Mouse (Mus musculus): Measurements from ENCODE around the gene Samsn1. TPM values are rescaled to one million over a fixed set of nuclear protein-coding genes. Genes with fewer than 3 reads are reported as not detected.
A peak's percentile ranks its signal among the peaks of the same experiment; 100 is the strongest.
"Not testable (repeated sequence)": the region's sequence is repeated elsewhere in the genome, so short reads cannot be mapped to it uniquely, and the experiment has no call there.

The Samsn1 gene
- polyA plus RNA-seq, 1 experiment from 2014 or later: 8.1 TPM

DNA sequence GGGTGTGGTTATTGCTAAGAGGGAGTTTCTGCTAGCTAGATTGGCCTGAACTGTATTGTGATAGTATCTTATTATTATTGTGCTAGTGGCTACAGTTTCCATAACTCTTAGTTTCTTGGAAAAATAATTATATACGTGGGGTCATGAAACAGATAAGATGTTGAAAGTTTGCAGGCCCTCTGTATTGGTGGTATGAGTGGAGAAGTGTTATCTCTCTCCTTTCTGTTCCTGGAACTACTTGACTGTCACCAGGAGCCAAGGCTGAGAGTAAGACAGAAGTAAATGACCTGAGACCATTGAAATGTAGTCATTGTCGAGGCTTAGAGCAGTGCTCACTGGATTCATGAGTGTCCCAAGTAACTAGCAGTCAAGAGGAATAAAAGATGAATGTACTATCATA is 169.6 kb downstream of the Samsn1 start:
- Histone ChIP-seq H3K27ac (ENCODE audit: low read length) (no peak overlapping the region), H3K9me3 (replicated peaks; ENCODE audit: control insufficient read depth, low read length) (no peaks in the 10 kb centered on the region), H3K4me2 (ENCODE audit: low read depth, low read length) (no peak overlapping the region), H3K9ac (ENCODE audit: low read depth, low read length) (no peak overlapping the region), H3K4me1 (ENCODE audit: control insufficient read depth, low read depth, low read length) (no peaks in the 10 kb centered on the region; the same call in 1 of the 2 replicates), H3K36me3 (ENCODE audit: control insufficient read depth, insufficient read depth) (no peaks in the 10 kb centered on the region), H3K27me3 (ENCODE audit: control insufficient read depth, insufficient read depth, low read depth, low read length) (no peaks in the 10 kb centered on the region), H3K4me3 (ENCODE audit: low read depth, low read length) (no peak overlapping the region)
- ATAC-seq (ENCODE audit: low read depth): no peak
- 18% methylated on average over 2 of the region's 2 CpGs for WGBS (ENCODE audit: insufficient replicate concordance)

GRCm38 (mm10) chr16:75849039-75849438 is 173.0 kb downstream of the Samsn1 start:
- Histone ChIP-seq H3K36me3 (ENCODE audit: control insufficient read depth, insufficient read depth) (no peaks in the 10 kb centered on the region), H3K27me3 (ENCODE audit: control insufficient read depth, insufficient read depth, low read depth, low read length) (no peaks in the 10 kb centered on the region), H3K9ac (ENCODE audit: low read depth, low read length) (no peak overlapping the region), H3K9me3 (replicated peaks; ENCODE audit: control insufficient read depth, low read length) (no peaks in the 10 kb centered on the region), H3K4me1 (ENCODE audit: control insufficient read depth, low read depth, low read length) (peaks cover 2% of the 10 kb centered on the region), H3K27ac (ENCODE audit: low read length) (no peak overlapping the region), H3K4me2 (ENCODE audit: low read depth, low read length) (no peak overlapping the region), H3K4me3 (ENCODE audit: low read depth, low read length) (no peak overlapping the region)
- no peak for ATAC-seq (ENCODE audit: low read depth)
- 73% methylated on average over 6 of the region's 6 CpGs for WGBS (ENCODE audit: insufficient replicate concordance)

DNA sequence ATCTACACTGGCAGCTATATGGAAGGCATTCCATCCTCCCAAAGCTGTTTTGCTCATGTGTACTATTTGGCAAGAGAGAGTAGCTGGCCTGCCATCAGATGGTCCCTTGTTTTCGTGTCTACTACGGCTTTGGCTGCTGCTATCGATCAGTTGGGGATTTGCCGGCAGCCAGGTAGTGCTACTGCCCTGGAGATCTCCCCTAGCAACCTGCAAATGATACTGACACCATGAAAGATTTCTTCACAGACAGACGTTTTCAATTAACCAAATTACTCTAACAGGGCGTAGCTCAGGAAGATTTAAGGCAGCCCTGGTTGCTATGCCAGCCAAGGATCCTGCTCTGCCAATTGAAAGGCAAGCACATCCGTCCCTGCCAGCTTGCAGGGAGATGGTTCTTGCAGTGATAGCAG is 178.4 kb downstream of the Samsn1 start:
- Histone ChIP-seq H3K27me3 (ENCODE audit: control insufficient read depth, insufficient read depth, low read depth, low read length) (no peaks in the 10 kb centered on the region), H3K4me2 (ENCODE audit: low read depth, low read length) (no peak overlapping the region), H3K27ac (ENCODE audit: low read length) (no peak overlapping the region), H3K9ac (ENCODE audit: low read depth, low read length) (no peak overlapping the region), H3K4me1 (ENCODE audit: control insufficient read depth, low read depth, low read length) (peaks cover 8% of the 10 kb centered on the region), H3K4me3 (ENCODE audit: low read depth, low read length) (no peak overlapping the region), H3K36me3 (ENCODE audit: control insufficient read depth, insufficient read depth) (no peaks in the 10 kb centered on the region), H3K9me3 (replicated peaks; ENCODE audit: control insufficient read depth, low read length) (no peaks in the 10 kb centered on the region)
- ATAC-seq (ENCODE audit: low read depth): no peak
- WGBS (ENCODE audit: insufficient replicate concordance): 79% methylated on average over 7 of the region's 7 CpGs

DNA sequence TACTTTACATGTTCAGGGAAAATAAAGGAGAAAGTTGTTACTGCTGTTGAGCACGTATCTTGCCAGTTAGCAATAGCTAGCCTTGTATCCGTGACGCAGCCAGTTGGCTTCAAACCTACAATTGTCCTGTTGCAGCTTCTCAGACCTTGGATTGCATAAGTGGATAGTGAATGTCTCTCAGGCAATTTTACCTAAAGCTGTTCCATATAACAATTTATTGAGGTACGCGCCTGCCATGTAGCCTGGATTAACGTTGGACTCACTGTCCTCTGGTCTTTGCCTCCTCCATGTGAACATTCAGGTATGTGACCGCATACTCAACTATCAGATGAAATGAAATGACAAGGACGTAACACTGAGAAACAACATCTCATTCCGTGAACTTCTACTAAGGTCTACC is 179.1 kb downstream of the Samsn1 start:
- no peak for ATAC-seq (ENCODE audit: low read depth)
- peaks cover 10% of the 10 kb centered on the region for H3K4me1 ChIP-seq (ENCODE audit: control insufficient read depth, low read depth, low read length)
- H3K27ac ChIP-seq (ENCODE audit: low read length): no peak overlapping the region
- no peak overlapping the region for H3K4me2 ChIP-seq (ENCODE audit: low read depth, low read length)
- 86% methylated on average over 9 of the region's 9 CpGs for WGBS (ENCODE audit: insufficient replicate concordance)
- H3K9me3 ChIP-seq (replicated peaks; ENCODE audit: control insufficient read depth, low read length): no peaks in the 10 kb centered on the region
- H3K9ac ChIP-seq (ENCODE audit: low read depth, low read length): no peak overlapping the region
- H3K27me3 ChIP-seq (ENCODE audit: control insufficient read depth, insufficient read depth, low read depth, low read length): no peaks in the 10 kb centered on the region
- no peaks in the 10 kb centered on the region for H3K36me3 ChIP-seq (ENCODE audit: control insufficient read depth, insufficient read depth)
- no peak overlapping the region for H3K4me3 ChIP-seq (ENCODE audit: low read depth, low read length)

- H3K27ac ChIP-seq (ENCODE audit: low read length): no peak overlapping the region
- H3K27me3 ChIP-seq (ENCODE audit: control insufficient read depth, insufficient read depth, low read depth, low read length): no peaks in the 10 kb centered on the region
- no peak overlapping the region for H3K4me3 ChIP-seq (ENCODE audit: low read depth, low read length)
- H3K4me2 ChIP-seq (ENCODE audit: low read depth, low read length): no peak overlapping the region
- H3K9me3 ChIP-seq (replicated peaks; ENCODE audit: control insufficient read depth, low read length): no peaks in the 10 kb centered on the region
- H3K4me1 ChIP-seq (ENCODE audit: control insufficient read depth, low read depth, low read length): peaks cover 13% of the 10 kb centered on the region
- H3K36me3 ChIP-seq (ENCODE audit: control insufficient read depth, insufficient read depth): no peaks in the 10 kb centered on the region
- H3K9ac ChIP-seq (ENCODE audit: low read depth, low read length): no peak overlapping the region
- ATAC-seq (ENCODE audit: low read depth): no peak
- WGBS (ENCODE audit: insufficient replicate concordance): 85% methylated on average over 9 of the region's 9 CpGs
Measured at GRCm38 (mm10) chr16:75842569-75842968, 179.5 kb downstream of the Samsn1 start.

- ATAC-seq (ENCODE audit: low read depth): peak; percentile 95
- WGBS (ENCODE audit: insufficient replicate concordance): 58% methylated on average over 5 of the region's 5 CpGs
- Histone ChIP-seq H3K27me3 (ENCODE audit: control insufficient read depth, insufficient read depth, low read depth, low read length) (no peaks in the 10 kb centered on the region), H3K4me2 (ENCODE audit: low read depth, low read length) (peak overlapping the region; percentile 50), H3K4me1 (ENCODE audit: control insufficient read depth, low read depth, low read length) (peaks cover 14% of the 10 kb centered on the region), H3K4me3 (ENCODE audit: low read depth, low read length) (no peak overlapping the region), H3K9ac (ENCODE audit: low read depth, low read length) (no peak overlapping the region), H3K9me3 (replicated peaks; ENCODE audit: control insufficient read depth, low read length) (no peaks in the 10 kb centered on the region), H3K27ac (ENCODE audit: low read length) (peak overlapping the region; percentile 86), H3K36me3 (ENCODE audit: control insufficient read depth, insufficient read depth) (no peaks in the 10 kb centered on the region)
Measured at GRCm38 (mm10) chr16:75837728-75838451, 184.2 kb downstream of the Samsn1 start.

DNA sequence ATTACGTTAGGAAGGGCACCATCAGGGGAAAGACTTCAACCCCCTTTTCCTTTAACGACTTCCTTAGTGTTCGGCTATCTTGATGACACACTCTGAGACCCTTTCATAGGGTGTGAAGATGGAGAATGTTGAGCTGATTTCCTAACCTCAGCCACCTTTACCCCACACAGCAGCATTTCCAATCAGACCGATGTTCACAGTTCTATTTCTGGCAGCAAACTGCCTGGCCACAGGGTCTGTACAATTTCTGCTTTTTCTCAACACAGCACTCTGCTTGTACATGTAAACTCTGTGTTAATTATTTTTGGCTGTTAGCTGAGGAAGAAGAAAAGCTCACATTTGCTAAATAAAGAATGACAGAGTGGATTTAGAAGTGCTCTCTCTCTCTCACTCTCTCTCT is 190.7 kb downstream of the Samsn1 start:
- no peak for ATAC-seq (ENCODE audit: low read depth)
- 21% methylated on average over 4 of the region's 4 CpGs for WGBS (ENCODE audit: insufficient replicate concordance)
- H3K4me2 ChIP-seq (ENCODE audit: low read depth, low read length): no peak overlapping the region

DNA sequence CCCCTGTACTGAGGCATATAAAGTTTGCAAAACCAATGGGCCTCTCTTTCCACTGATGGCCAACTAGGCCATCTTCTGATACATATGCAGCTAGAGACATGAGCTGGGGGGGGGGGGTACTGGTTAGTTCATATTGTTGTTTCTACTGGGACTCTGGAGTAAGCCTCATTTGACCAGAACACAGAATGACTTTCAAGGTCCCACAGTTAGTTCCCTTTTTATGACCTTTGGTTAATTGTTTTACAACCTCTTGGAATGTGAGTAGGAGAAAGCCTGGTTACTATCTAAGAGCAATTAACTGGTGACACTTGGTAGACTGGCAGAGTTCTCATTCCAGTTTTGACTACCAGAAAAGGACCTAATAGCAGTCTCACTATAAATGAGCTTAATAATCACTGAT is 195.1 kb downstream of the Samsn1 start:
- ATAC-seq (ENCODE audit: low read depth); H3K9me3 ChIP-seq (replicated peaks; ENCODE audit: control insufficient read depth, low read length); H3K4me1 ChIP-seq (ENCODE audit: control insufficient read depth, low read depth, low read length); H3K9ac ChIP-seq (ENCODE audit: low read depth, low read length); H3K27ac ChIP-seq (ENCODE audit: low read length); H3K36me3 ChIP-seq (ENCODE audit: control insufficient read depth, insufficient read depth); H3K4me2 ChIP-seq (ENCODE audit: low read depth, low read length); H3K27me3 ChIP-seq (ENCODE audit: control insufficient read depth, insufficient read depth, low read depth, low read length); H3K4me3 ChIP-seq (ENCODE audit: low read depth, low read length): not testable (repeated sequence)

More for the DNA sequence above, 190.7 kb downstream of the Samsn1 start:
- Histone ChIP-seq H3K27ac (ENCODE audit: low read length) (no peak overlapping the region), H3K27me3 (ENCODE audit: control insufficient read depth, insufficient read depth, low read depth, low read length) (no peaks in the 10 kb centered on the region), H3K9me3 (replicated peaks; ENCODE audit: control insufficient read depth, low read length) (no peaks in the 10 kb centered on the region), H3K4me1 (ENCODE audit: control insufficient read depth, low read depth, low read length) (peaks cover under 1% of the 10 kb centered on the region; the same call in 1 of the 2 replicates), H3K4me3 (ENCODE audit: low read depth, low read length) (no peak overlapping the region), H3K9ac (ENCODE audit: low read depth, low read length) (no peak overlapping the region), H3K36me3 (ENCODE audit: control insufficient read depth, insufficient read depth) (no peaks in the 10 kb centered on the region)

DNA sequence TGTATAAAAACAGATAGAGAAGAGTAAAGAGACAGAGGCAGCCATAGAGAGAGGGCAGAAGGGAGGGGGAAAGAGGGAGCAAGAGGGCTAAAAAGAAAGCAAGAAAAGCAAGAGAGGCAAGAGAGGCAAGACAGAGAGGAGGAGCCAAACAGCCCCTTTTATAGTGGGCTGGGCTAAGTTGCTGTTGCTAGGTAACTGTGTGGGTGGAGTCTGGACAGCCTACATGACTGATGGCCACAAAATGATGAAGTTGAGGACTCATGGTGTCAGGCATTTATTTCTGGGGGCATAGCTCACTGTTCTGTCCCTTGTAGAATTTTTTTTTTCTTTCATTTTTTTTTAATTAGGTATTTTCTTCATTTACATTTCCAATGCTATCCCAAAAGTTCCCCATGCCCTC is 195.6 kb downstream of the Samsn1 start:
- Histone ChIP-seq H3K9ac (ENCODE audit: low read depth, low read length) (no peak overlapping the region), H3K4me1 (ENCODE audit: control insufficient read depth, low read depth, low read length) (no peaks in the 10 kb centered on the region)
- ATAC-seq (ENCODE audit: low read depth): peak; percentile 82

More for the DNA sequence above, 195.6 kb downstream of the Samsn1 start:
- H3K36me3 ChIP-seq (ENCODE audit: control insufficient read depth, insufficient read depth): no peaks in the 10 kb centered on the region
- H3K4me3 ChIP-seq (ENCODE audit: low read depth, low read length): no peak overlapping the region
- H3K27ac ChIP-seq (ENCODE audit: low read length): no peak overlapping the region
- no peaks in the 10 kb centered on the region for H3K9me3 ChIP-seq (replicated peaks; ENCODE audit: control insufficient read depth, low read length)
- H3K4me2 ChIP-seq (ENCODE audit: low read depth, low read length): no peak overlapping the region
- H3K27me3 ChIP-seq (ENCODE audit: control insufficient read depth, insufficient read depth, low read depth, low read length): no peaks in the 10 kb centered on the region
